Mouse (Mus musculus): ENCODE data around the gene Tnfrsf1b. TPM values are rescaled to one million over a fixed set of nuclear protein-coding genes. Genes with fewer than 3 reads are reported as not detected.

Gene Tnfrsf1b
- polyA plus RNA-seq, 1 experiment from 2014 or later, result 1.6 TPM

DNA sequence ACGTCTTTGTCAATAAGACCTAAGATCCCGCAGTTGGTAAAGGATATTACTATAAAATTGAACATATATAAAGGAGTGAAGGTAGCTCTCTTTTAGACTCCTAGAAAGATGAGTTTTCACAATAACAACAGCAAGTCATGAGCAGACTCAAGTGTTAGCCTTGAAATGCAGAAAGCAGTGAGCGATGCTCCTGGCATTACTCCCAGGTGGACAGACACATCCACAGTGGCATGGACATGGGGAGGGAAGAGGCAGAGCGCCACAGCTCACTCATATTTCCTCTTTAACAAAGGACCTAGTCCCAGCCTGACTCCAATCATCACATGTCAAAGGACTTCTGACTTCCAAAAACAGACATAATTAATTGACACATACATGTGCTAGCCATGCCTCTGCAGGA lies 82.6 kb downstream of the Tnfrsf1b start:
- peaks cover 79% of the 10 kb centered on the region for H3K36me3 ChIP-seq

More for the DNA sequence above, 82.6 kb downstream of the Tnfrsf1b start:
- no peak overlapping the region for H3K4me2 ChIP-seq (replicated peaks)
- no peak for ATAC-seq (ENCODE audit: insufficient number of reproducible peaks, insufficient read depth, low FRiP score, low TSS enrichment)
- H3K27me3 ChIP-seq, result no peaks in the 10 kb centered on the region
- no peak overlapping the region for H3K9ac ChIP-seq
- no peak overlapping the region for H3K27ac ChIP-seq
- H3K9me3 ChIP-seq, result no peaks in the 10 kb centered on the region
- WGBS, result 89% methylated on average over 4 of the region's 4 CpGs
- no peak overlapping the region for H3K4me3 ChIP-seq
- H3K4me1 ChIP-seq, result no peaks in the 10 kb centered on the region

Other genes starting within 250 kb of the Tnfrsf1b start
- 6.9 and 8.2 TPM in 2 replicates for gene Vps13d, start 51.9 kb downstream of the Tnfrsf1b start, polyA plus RNA-seq (2016; fragmentation: Nextera tagmentation; extraction: Ambion mirVana)
- 0.15 TPM in 1 of 2 replicates, not detected in the other for gene Tnfrsf8, start 68.3 kb upstream of the Tnfrsf1b start, polyA plus RNA-seq (2016; fragmentation: Nextera tagmentation; extraction: Ambion mirVana)

Data from embryonic facial prominence, embryonic 12.5 days (tissue).